Mouse (Mus musculus) embryonic facial prominence, embryonic 15.5 days (tissue): ENCODE measurements around the gene Hoxb3. TPM values are rescaled to one million over a fixed set of nuclear protein-coding genes. Genes with fewer than 3 reads are reported as not detected.

Experiments
- ATAC-seq: fragments of 200-750 bp; cut with Nextera tagmentation; 2 replicates; pipeline ENCODE4 v1.8.0; 2017; ENCODE audit warnings: low read depth, moderate TSS enrichment; ENCODE audit not compliant: insufficient number of reproducible peaks, low FRiP score, low TSS enrichment
- H3K27ac ChIP-seq: fragments of 300-500 bp; sonication (generic); replicated peaks from 2 replicates; pipeline ENCODE4 v1.5.1; 2015; ENCODE audit warnings: mild to moderate bottlenecking, inconsistent platforms
- H3K27me3 ChIP-seq: fragments of 300-500 bp; sonication (generic); 2 replicates; pipeline ENCODE4 v1.6.1; 2015; ENCODE audit warnings: inconsistent platforms
- H3K36me3 ChIP-seq: fragments of 300-500 bp; sonication (generic); 2 replicates; pipeline ENCODE4 v1.6.1; 2015; ENCODE audit warnings: mild to moderate bottlenecking, inconsistent platforms
- H3K4me1 ChIP-seq: fragments of 300-500 bp; sonication (generic); 2 replicates; pipeline ENCODE4 v1.6.1; 2015; ENCODE audit warnings: inconsistent platforms
- H3K4me2 ChIP-seq: fragments of 300-500 bp; sonication (generic); replicated peaks from 2 replicates; pipeline ENCODE4 v1.6.1; 2015; ENCODE audit warnings: mild to moderate bottlenecking, inconsistent platforms
- H3K4me3 ChIP-seq: fragments of 300-500 bp; sonication (generic); replicated peaks from 2 replicates; pipeline ENCODE4 v1.5.1; 2015; ENCODE audit warnings: mild to moderate bottlenecking, inconsistent platforms
- H3K9ac ChIP-seq: fragments of 300-500 bp; sonication (generic); 2 replicates; pipeline ENCODE4 v1.6.1; 2015; ENCODE audit warnings: inconsistent platforms
- H3K9me3 ChIP-seq: fragments of 300-500 bp; sonication (generic); replicated peaks from 2 replicates; pipeline ENCODE4 v1.6.1; 2016; ENCODE audit warnings: inconsistent platforms
- WGBS: fragments of 180-500 bp; shearing (Covaris S2); methylation state at CpG from one replicate; pipeline ENCODE4 v1.1.7; 2015; 5-methylcytosine and 5-hydroxymethylcytosine counted together
- polyA plus RNA-seq: library from polyadenylated mRNA; unstranded; fragments of >200 nt; fragmentation: Nextera tagmentation; extraction: Ambion mirVana; gene quantifications from 2 replicates; pipeline ENCODE4 v1.2.1, GENCODE M21; 2015

Hoxb3 gene
- polyA plus RNA-seq, 1 experiment from 2014 or later = 0.07 TPM

DNA sequence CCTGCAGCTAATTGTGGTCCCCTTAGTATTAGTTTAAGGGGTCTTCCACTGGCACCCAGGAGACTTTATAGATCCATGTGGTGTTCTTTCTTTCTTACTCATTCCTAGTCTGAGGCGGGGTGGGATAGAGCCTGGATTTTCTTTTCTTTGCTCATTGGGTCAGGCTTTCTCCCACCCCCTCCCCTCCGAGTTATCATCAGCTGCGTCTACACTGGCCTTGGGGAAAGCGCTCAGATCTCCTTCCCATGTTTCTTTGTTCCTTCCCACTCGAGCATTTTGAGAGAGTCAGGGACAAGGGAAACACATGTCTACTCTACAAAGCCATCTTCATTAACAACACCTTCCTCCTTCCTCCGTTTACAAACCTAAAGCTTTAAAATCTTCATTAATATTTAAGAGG lies 13.9 kb downstream of the Hoxb3 start:
- ATAC-seq = no peak
- Histone ChIP-seq H3K36me3 (no peaks in the 10 kb centered on the region), H3K4me1 (peaks cover 16% of the 10 kb centered on the region), H3K27me3 (peaks cover 99% of the 10 kb centered on the region), H3K4me2 (no peak overlapping the region), H3K4me3 (no peak overlapping the region), H3K27ac (no peak overlapping the region), H3K9me3 (no peaks in the 10 kb centered on the region), H3K9ac (no peak overlapping the region)
- 9% methylated on average over 6 of the region's 6 CpGs for WGBS

DNA sequence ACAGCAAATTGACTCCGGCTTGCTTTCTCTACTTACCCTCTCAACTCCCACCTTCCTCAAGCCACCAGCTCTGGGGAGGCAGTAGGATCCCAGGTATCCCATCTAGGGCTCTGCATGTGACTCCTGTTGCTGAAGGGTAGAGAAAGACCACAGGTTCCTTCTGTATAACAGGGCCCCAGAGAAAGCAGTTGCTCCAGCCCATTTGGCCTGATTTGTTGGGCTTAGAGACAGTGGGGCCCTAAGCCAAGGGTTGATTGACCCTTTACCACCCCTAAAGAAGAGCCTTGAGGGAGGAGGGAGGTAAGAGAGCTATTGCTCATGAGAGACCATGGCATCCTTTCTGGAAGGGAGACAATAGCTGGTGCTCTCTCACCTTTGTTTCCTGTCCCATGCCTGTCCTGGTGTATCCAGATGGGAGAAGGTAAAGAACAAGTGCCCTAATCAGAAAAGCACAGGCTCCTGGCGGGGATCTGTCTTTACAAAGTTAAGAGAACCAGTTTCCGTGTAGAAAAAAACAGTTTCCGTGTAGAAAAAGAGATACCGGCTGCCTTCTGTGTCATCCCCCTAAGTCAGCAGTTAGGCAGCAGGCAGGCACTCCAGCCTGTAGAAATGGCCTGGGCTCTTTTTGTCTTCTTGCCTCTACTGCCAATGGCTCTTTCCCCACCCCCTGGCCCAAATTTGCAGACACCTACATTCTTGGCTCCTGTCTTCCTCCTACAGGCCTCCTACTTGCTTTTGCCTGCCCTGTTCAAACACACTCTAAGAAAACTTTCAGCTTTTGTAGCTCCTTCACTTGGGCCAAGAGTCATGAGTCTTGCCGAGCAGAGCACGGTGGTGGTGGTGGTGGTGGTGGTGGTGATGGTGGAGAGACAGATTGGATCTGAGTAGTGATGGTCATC lies 16.1 kb downstream of the Hoxb3 start:
- Histone ChIP-seq H3K27ac (no peak overlapping the region), H3K9me3 (no peaks in the 10 kb centered on the region), H3K9ac (no peak overlapping the region), H3K4me3 (no peak overlapping the region), H3K36me3 (no peaks in the 10 kb centered on the region), H3K4me1 (peaks cover 10% of the 10 kb centered on the region; the same call in 1 of the 2 replicates), H3K4me2 (no peak overlapping the region), H3K27me3 (peaks cover 99% of the 10 kb centered on the region)
- 10% methylated on average over 7 of the region's 7 CpGs for WGBS
- no peak for ATAC-seq

DNA sequence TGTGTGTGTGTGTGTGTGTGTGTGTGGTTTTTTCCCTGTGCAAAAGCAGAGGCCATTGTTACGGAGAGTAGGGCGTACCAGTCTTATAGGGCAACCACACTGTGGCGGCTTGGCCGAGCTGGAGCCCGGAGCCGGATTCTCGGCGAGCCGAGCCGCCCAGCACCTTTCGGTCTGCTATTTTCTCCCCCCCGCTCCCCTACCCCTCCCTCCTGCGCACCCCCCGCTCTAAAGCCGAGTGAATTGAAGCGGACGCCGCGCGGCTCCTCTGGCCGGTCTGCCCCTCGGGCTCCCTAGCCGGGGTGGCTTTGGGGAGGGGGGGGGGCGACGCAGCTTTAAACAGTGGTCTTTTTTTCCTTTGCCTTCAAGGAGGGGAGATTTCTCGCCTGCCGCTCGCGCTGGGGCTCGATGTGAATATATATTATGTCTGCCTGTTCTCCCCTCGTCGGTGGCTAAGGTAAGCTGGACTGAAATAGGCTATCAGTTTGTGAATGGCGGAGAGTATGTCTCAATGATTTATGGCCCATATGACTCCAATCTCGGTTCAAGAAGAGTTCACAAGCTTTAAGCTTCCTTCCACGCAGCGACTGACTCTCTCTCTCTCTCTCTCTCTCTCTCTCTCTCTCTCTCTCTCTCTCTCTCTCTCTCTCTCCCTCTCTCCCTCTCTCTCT lies 17.7 kb downstream of the Hoxb3 start:
- H3K27ac ChIP-seq = no peak overlapping the region
- peaks cover 99% of the 10 kb centered on the region for H3K27me3 ChIP-seq

DNA sequence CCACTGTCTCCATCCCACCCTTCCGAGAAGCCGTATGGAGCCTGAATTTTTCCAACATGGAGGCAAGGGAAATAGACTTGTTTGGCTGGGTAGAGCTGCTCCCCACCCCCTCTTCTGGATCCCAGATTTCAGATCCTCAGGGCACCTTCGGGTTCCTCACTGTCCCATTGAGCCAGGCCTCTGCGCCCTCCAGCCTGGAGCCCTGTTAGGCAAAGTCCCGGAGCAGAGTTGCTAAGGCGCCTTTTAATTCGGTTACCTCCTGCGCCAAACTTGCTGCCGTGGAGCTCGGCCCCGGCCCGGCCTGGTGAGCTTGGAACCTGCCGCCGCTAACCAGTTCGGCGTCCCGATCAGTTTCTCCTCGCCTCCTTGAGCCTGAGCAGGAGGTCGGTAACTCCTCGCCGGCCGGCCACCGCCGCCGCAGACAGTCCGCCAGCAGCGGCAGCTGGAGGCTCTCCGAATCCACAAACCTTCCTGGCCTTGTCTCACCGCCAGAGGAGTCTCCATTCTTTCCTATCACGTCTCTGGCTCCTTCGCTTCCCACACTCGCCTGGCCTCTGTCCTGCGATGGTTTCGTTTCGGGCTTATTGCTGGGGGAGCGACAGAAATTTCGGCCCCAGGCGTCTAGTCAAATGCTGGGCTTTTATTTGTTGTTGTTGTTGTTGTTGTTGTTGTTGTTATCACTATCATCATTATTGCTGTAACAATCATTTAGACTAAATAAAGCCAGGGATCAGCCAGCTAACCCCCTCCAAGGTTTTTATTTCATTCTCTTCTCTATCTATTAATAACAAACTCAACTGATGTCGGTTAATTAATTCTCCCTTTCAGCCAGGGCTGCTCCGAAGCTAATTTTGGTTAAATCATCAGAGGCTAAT lies 18.8 kb downstream of the Hoxb3 start:
- Histone ChIP-seq H3K27me3 (peaks cover 99% of the 10 kb centered on the region), H3K9ac (no peak overlapping the region), H3K4me1 (peaks cover 17% of the 10 kb centered on the region), H3K36me3 (no peaks in the 10 kb centered on the region), H3K9me3 (no peaks in the 10 kb centered on the region), H3K4me3 (0 out of 2 replicates have a peak overlapping the region, but pooled peaks have one; percentile 2), H3K4me2 (peak overlapping the region; percentile 1; the same call in 1 of the 2 replicates), H3K27ac (no peak overlapping the region)
- ATAC-seq = no peak
- WGBS = 1% methylated on average over 40 of the region's 40 CpGs

More for the DNA sequence above, 17.7 kb downstream of the Hoxb3 start:
- Histone ChIP-seq H3K4me2 (no peak overlapping the region), H3K4me1 (peaks cover 17% of the 10 kb centered on the region), H3K36me3 (no peaks in the 10 kb centered on the region), H3K4me3 (peak overlapping the region; percentile 11; the same call in 1 of the 2 replicates), H3K9ac (no peak overlapping the region), H3K9me3 (no peaks in the 10 kb centered on the region)
- WGBS = under 1% methylated on average over 36 of the region's 36 CpGs
- ATAC-seq = no peak

DNA sequence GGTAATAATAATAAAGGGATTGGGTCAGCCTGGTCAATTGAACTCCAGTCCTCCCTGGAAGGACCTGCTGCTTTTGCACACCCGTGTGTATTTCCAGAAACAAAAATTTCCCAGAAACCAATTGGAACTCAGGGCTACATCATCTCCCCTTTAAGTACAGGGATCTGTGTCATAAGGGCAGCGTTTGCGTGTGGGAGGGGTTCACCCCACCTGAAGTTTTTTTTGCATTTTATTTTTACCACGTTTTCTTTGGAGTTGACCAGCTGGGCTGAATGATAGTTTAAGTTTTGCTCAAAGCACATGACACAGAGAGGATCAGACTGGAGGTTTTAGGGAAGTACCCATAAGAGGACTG lies 19.4 kb downstream of the Hoxb3 start:
- Histone ChIP-seq H3K4me3 (no peak overlapping the region), H3K27ac (no peak overlapping the region), H3K9ac (no peak overlapping the region), H3K4me2 (no peak overlapping the region), H3K27me3 (peaks cover 97% of the 10 kb centered on the region), H3K9me3 (no peaks in the 10 kb centered on the region), H3K4me1 (peaks cover 17% of the 10 kb centered on the region), H3K36me3 (no peaks in the 10 kb centered on the region)
- no peak for ATAC-seq
- WGBS = under 1% methylated on average over 4 of the region's 4 CpGs

DNA sequence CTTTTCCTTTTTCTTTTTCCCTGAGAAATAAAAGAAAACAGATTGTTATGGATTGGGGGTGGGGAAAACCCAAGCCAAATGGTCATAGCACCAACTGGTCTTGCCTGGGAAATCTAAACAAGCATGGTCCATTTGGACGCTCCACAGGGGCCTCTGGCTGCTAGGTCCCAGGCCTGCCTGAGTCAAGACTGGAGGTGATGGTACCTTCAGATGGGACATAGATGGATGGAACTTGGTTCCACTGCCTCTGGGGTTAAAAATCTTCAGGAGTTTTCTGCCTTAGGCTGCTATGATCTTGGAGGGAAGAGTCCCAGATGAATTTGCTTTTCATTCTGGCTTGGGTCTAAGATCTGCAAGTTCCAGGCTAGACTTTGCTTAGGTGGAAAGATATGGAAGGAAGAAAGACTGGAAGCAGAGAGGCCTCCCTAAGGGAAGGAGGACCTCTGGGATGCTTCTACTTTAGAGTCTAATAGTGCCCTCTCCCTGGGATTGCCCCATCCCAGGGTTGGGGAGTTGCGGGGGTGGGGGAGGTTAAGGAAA lies 20.1 kb downstream of the Hoxb3 start:
- no peak overlapping the region for H3K9ac ChIP-seq
- ATAC-seq = no peak

DNA sequence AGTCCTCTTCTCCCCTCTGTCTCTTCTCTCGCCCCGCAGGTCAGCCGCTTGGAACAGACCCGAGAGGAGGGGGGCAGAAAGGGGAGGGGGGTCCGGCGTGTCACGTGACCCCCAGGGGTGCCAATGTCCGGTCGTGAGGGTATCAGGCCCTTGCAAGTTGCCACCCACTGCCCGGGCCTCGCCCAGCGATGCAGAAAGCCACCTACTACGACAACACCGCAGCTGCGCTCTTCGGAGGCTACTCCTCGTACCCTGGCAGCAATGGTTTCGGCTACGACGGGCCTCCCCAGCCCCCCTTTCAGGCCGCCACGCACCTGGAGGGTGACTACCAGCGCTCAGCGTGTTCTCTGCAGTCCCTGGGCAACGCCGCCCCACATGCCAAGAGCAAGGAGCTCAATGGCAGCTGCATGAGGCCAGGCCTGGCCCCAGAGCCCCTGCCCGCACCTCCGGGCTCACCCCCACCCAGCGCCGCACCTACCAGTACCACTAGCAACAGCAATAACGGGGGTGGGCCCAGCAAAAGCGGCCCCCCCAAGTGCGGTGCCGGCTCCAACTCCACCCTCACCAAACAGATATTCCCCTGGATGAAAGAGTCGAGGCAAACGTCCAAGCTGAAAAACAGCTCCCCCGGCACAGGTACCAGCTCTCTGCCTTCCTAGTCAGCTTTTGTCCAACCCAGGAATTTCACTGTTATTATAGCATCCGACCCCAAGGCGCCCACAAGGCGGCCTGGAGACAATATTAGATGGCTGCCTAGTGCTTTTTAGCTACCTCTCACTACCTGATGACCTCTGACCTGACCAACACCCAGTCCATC lies 21.1 kb downstream of the Hoxb3 start:
- no peak overlapping the region for H3K9ac ChIP-seq
- ATAC-seq = no peak
- H3K9me3 ChIP-seq = no peaks in the 10 kb centered on the region
- peaks cover 96% of the 10 kb centered on the region for H3K27me3 ChIP-seq
- 3% methylated on average over 40 of the region's 40 CpGs for WGBS
- no peak overlapping the region for H3K4me2 ChIP-seq
- H3K27ac ChIP-seq = no peak overlapping the region
- no peaks in the 10 kb centered on the region for H3K36me3 ChIP-seq
- H3K4me1 ChIP-seq = peaks cover 17% of the 10 kb centered on the region
- no peak overlapping the region for H3K4me3 ChIP-seq

More for the DNA sequence above, 20.1 kb downstream of the Hoxb3 start:
- H3K4me3 ChIP-seq = no peak overlapping the region
- no peak overlapping the region for H3K4me2 ChIP-seq
- H3K27me3 ChIP-seq = peaks cover 96% of the 10 kb centered on the region
- H3K27ac ChIP-seq = no peak overlapping the region
- H3K36me3 ChIP-seq = no peaks in the 10 kb centered on the region
- WGBS = 12% methylated on average over 2 of the region's 2 CpGs
- H3K4me1 ChIP-seq = peaks cover 17% of the 10 kb centered on the region
- no peaks in the 10 kb centered on the region for H3K9me3 ChIP-seq

DNA sequence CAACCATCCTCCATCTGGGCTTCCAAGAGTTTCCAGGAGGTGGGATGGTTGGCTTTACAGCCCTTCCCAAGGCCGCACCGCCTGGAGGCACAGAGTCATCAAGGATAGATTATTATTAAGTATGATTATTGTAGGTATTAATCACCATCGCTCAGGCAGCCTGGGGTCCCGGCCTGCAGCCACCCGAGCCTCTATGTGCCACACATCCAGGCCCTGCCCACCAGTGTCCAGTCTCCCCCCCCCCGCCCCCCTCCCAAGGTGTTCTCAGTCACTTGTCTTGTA lies 21.7 kb downstream of the Hoxb3 start:
- H3K4me1 ChIP-seq = peaks cover 17% of the 10 kb centered on the region
- H3K27me3 ChIP-seq = peaks cover 96% of the 10 kb centered on the region
- no peak for ATAC-seq
- no peak overlapping the region for H3K27ac ChIP-seq
- H3K9me3 ChIP-seq = no peaks in the 10 kb centered on the region
- no peaks in the 10 kb centered on the region for H3K36me3 ChIP-seq
- H3K9ac ChIP-seq = no peak overlapping the region
- no peak overlapping the region for H3K4me2 ChIP-seq
- no peak overlapping the region for H3K4me3 ChIP-seq
- WGBS = 8% methylated on average over 6 of the region's 6 CpGs

DNA sequence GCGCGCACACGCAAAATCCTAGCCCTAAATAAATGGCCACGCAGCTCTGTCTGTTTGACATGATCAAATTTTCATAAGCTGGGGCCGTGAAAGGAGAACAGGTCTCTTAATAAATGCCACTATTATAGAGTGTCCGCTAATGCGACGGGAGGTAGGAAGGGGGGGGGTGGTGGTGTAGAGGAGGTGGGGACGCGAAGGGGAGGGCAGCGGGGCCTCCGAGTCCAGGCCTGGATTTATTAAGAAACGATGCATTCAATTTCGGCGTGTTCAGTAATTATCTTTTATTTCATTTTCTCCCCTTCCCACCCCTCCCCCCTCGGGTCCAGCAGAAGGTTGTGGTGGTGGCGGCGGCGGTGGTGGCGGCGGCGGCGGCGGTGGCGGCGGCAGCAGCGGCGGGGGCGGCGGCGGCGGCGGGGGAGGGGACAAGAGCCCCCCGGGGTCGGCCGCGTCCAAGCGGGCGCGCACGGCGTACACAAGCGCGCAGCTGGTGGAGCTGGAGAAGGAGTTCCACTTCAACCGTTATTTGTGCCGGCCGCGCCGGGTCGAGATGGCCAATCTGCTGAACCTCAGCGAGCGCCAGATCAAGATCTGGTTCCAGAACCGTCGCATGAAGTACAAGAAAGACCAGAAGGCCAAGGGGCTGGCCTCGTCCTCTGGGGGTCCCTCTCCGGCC lies 22.2 kb downstream of the Hoxb3 start:
- Histone ChIP-seq H3K4me2 (peak overlapping the region; percentile 36), H3K4me1 (peaks cover 17% of the 10 kb centered on the region), H3K9ac (no peak overlapping the region), H3K27ac (no peak overlapping the region), H3K4me3 (peak overlapping the region; percentile 24; the same call in 1 of the 2 replicates), H3K36me3 (no peaks in the 10 kb centered on the region), H3K9me3 (no peaks in the 10 kb centered on the region), H3K27me3 (peaks cover 96% of the 10 kb centered on the region)
- ATAC-seq = no peak
- 2% methylated on average over 40 of the region's 56 CpGs for WGBS
